In the genomic region with DNA sequence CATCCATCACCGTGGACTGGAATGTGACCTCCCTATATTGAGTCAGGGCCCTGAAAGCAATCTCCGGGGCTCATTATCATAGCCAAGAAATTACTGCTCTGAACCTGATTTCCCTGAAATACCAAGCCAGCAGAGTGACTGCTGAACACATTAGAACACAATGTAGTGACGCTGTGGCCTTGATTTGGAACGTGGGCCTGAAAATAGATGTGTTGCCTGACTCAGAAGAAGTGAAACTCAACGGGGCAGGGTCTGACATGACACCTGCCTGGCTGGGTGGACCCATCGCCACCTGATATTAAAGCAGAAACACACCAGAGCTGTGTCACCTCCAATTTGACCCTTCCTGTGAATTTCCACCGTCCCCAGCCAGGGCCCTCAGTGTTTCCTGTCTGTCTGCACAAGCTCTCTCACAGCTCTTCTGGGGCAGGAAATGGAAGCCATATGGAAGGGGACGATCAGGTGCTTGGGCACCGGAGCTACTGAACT, we compare ENCODE assay signal across 8 mouse cellular contexts. TPM values are rescaled to one million over a fixed set of nuclear protein-coding genes. Genes with fewer than 3 reads are reported as not detected.
DNase-seq lines count a peak whose midpoint lies in the region; ATAC-seq and TF ChIP-seq lines count a peak whose summit lies in the region.

No protein-coding gene starts in this region.

- H3K36me3 ChIP-seq in hindbrain, embryonic 10.5 days = peaks cover 12% of the 10 kb centered on the region
- peaks cover 8% of the 10 kb centered on the region; the same call in 1 of the 2 replicates for H3K36me3 ChIP-seq in hindbrain, postnatal 0 days (ENCODE audit: insufficient read depth, low read length)
- H3K36me3 ChIP-seq in embryonic facial prominence, embryonic 10.5 days (replicated peaks) = peaks cover 16% of the 10 kb centered on the region
- H3K36me3 ChIP-seq in hindbrain, embryonic 12.5 days = no peaks in the 10 kb centered on the region

- H3K4me3 ChIP-seq in hindbrain, embryonic 10.5 days = no peak overlapping the region
- no peak overlapping the region for H3K4me3 ChIP-seq in hindbrain, postnatal 0 days (ENCODE audit: low read length)
- H3K4me3 ChIP-seq in embryonic facial prominence, embryonic 10.5 days = no peak overlapping the region
- H3K4me3 ChIP-seq in hindbrain, embryonic 12.5 days = no peak overlapping the region

- 35% methylated on average over 9 of the region's 9 CpGs for WGBS in hindbrain, embryonic 10.5 days
- WGBS in hindbrain, postnatal 0 days = 25% methylated on average over 9 of the region's 9 CpGs
- 20% methylated on average over 9 of the region's 9 CpGs for WGBS in embryonic facial prominence, embryonic 10.5 days
- 27% methylated on average over 9 of the region's 9 CpGs for WGBS in hindbrain, embryonic 12.5 days

- no peak overlapping the region for H3K4me2 ChIP-seq in hindbrain, postnatal 0 days (ENCODE audit: low read depth, low read length)
- no peak overlapping the region for H3K4me2 ChIP-seq in hindbrain, embryonic 12.5 days (replicated peaks)

- no peaks in the 10 kb centered on the region for H3K9me3 ChIP-seq in hindbrain, embryonic 10.5 days
- no peaks in the 10 kb centered on the region for H3K9me3 ChIP-seq in hindbrain, postnatal 0 days (ENCODE audit: low read length)
- no peaks in the 10 kb centered on the region for H3K9me3 ChIP-seq in embryonic facial prominence, embryonic 10.5 days
- H3K9me3 ChIP-seq in hindbrain, embryonic 12.5 days (replicated peaks) = no peaks in the 10 kb centered on the region

- H3K27ac ChIP-seq in hindbrain, embryonic 10.5 days = peak overlapping the region; percentile 84
- H3K27ac ChIP-seq in hindbrain, postnatal 0 days = no peak overlapping the region
- H3K27ac ChIP-seq in embryonic facial prominence, embryonic 10.5 days (replicated peaks) = peak overlapping the region; percentile 81
- H3K27ac ChIP-seq in hindbrain, embryonic 12.5 days = peak overlapping the region; percentile 83

- no peak overlapping the region for H3K9ac ChIP-seq in hindbrain, postnatal 0 days (replicated peaks; ENCODE audit: low read length)
- no peak overlapping the region for H3K9ac ChIP-seq in hindbrain, embryonic 12.5 days

- no peak for TF ChIP-seq CTCF in hindbrain, postnatal 0 days (IDR thresholded peaks at IDR 0.05; ENCODE audit: low read depth)

- DNase-seq in hindbrain, embryonic 10.5 days (ENCODE audit: low spot score) = peak; percentile 58
- no peak for DNase-seq in hindbrain, postnatal 0 days (ENCODE audit: low spot score)
- DNase-seq in embryonic facial prominence, embryonic 10.5 days (ENCODE audit: low spot score) = peak; percentile 76
- peak; percentile 20 for DNase-seq in lung, postnatal 14 days
- DNase-seq in frontal cortex, adult 2 months (ENCODE audit: extremely low spot score in 1 of 2, low spot score in 1 of 2) = no peak
- no peak for DNase-seq in ovary, postnatal 10 days (ENCODE audit: low spot score)

- no peak for ATAC-seq in hindbrain, postnatal 0 days
- ATAC-seq in hindbrain, embryonic 12.5 days (ENCODE audit: low FRiP score) = no peak
- no peak for ATAC-seq in cerebellum, adult (ENCODE audit: insufficient number of reproducible peaks, low FRiP score, low TSS enrichment)

- peaks cover 79% of the 10 kb centered on the region for H3K4me1 ChIP-seq in hindbrain, embryonic 10.5 days (replicated peaks)
- H3K4me1 ChIP-seq in hindbrain, postnatal 0 days (ENCODE audit: insufficient read depth, low read length) = peaks cover 12% of the 10 kb centered on the region; the same call in 1 of the 2 replicates
- H3K4me1 ChIP-seq in embryonic facial prominence, embryonic 10.5 days = peaks cover 81% of the 10 kb centered on the region
- H3K4me1 ChIP-seq in hindbrain, embryonic 12.5 days = peaks cover 66% of the 10 kb centered on the region

- H3K27me3 ChIP-seq in hindbrain, embryonic 10.5 days (ENCODE audit: insufficient read depth, poor library complexity, severe bottlenecking) = peaks cover under 1% of the 10 kb centered on the region; the same call in 1 of the 2 replicates
- H3K27me3 ChIP-seq in hindbrain, postnatal 0 days (ENCODE audit: insufficient read depth, low read length) = no peaks in the 10 kb centered on the region
- no peaks in the 10 kb centered on the region; the same call in 1 of the 2 replicates for H3K27me3 ChIP-seq in embryonic facial prominence, embryonic 10.5 days (replicated peaks; ENCODE audit: low read depth, poor library complexity, severe bottlenecking)
- no peaks in the 10 kb centered on the region for H3K27me3 ChIP-seq in hindbrain, embryonic 12.5 days

RNA-seq across cellular contexts. Expression of gene Parvb, which starts 13.0 kb away (rescaled TPM):
- polyA plus RNA-seq in hindbrain, embryonic 10.5 days (2016; fragmentation: Nextera tagmentation; extraction: Ambion mirVana) = 7.1 and 7.6 TPM in 2 replicates
- 9.4 and 9.5 TPM in 2 replicates for total RNA-seq in hindbrain, postnatal 0 days (2014; rRNA removed)
- polyA plus RNA-seq in hindbrain, postnatal 0 days (2015; fragmentation: Nextera tagmentation; extraction: Ambion mirVana) = 4.3 and 6.2 TPM in 2 replicates
- 7.1 and 8.4 TPM in 2 replicates for polyA plus RNA-seq in embryonic facial prominence, embryonic 10.5 days (2016; fragmentation: Nextera tagmentation; extraction: Ambion mirVana)
- 5.0 and 6.5 TPM in 2 replicates for polyA plus RNA-seq in hindbrain, embryonic 12.5 days (2016; fragmentation: Nextera tagmentation; extraction: Ambion mirVana)
- polyA plus RNA-seq in frontal cortex, adult 2 months (2012; rRNA removed) = 16.2 and 17.0 TPM in 2 replicates

RNA-seq across cellular contexts. Expression of gene Samm50, which starts 26.8 kb away (rescaled TPM):
- 94.5 and 103 TPM in 2 replicates for polyA plus RNA-seq in hindbrain, embryonic 10.5 days (2016; fragmentation: Nextera tagmentation; extraction: Ambion mirVana)
- 28.0 and 30.9 TPM in 2 replicates for total RNA-seq in hindbrain, postnatal 0 days (2014; rRNA removed)
- 92.3 and 93.6 TPM in 2 replicates for polyA plus RNA-seq in hindbrain, postnatal 0 days (2015; fragmentation: Nextera tagmentation; extraction: Ambion mirVana)
- polyA plus RNA-seq in embryonic facial prominence, embryonic 10.5 days (2016; fragmentation: Nextera tagmentation; extraction: Ambion mirVana) = 113 TPM in 2 replicates
- 87.8 and 94.7 TPM in 2 replicates for polyA plus RNA-seq in hindbrain, embryonic 12.5 days (2016; fragmentation: Nextera tagmentation; extraction: Ambion mirVana)
- 43.7 and 53.4 TPM in 2 replicates for polyA plus RNA-seq in frontal cortex, adult 2 months (2012; rRNA removed)

RNA-seq across cellular contexts. Expression of gene Pnpla3, which starts 51.2 kb away (rescaled TPM):
- 0.88 and 1.1 TPM in 2 replicates for polyA plus RNA-seq in hindbrain, embryonic 10.5 days (2016; fragmentation: Nextera tagmentation; extraction: Ambion mirVana)
- 7.4 and 15.4 TPM in 2 replicates for total RNA-seq in hindbrain, postnatal 0 days (2014; rRNA removed)
- polyA plus RNA-seq in hindbrain, postnatal 0 days (2015; fragmentation: Nextera tagmentation; extraction: Ambion mirVana) = 6.2 and 7.9 TPM in 2 replicates
- 0.89 and 1.5 TPM in 2 replicates for polyA plus RNA-seq in embryonic facial prominence, embryonic 10.5 days (2016; fragmentation: Nextera tagmentation; extraction: Ambion mirVana)
- 2.7 and 3.0 TPM in 2 replicates for polyA plus RNA-seq in hindbrain, embryonic 12.5 days (2016; fragmentation: Nextera tagmentation; extraction: Ambion mirVana)
- polyA plus RNA-seq in frontal cortex, adult 2 months (2012; rRNA removed) = 18.3 and 21.6 TPM in 2 replicates

Comparison
In these comparisons a context has a peak if more than half of its experiments do, and no peak if none do; other contexts are left out.
1. DNase-seq: peak in hindbrain, embryonic 10.5 days (single experiment), embryonic facial prominence, embryonic 10.5 days (single experiment) and lung, postnatal 14 days (single experiment); none in hindbrain, postnatal 0 days (single experiment), frontal cortex, adult 2 months (0 of 2) and ovary, postnatal 10 days (single experiment).